Mouse (Mus musculus): ENCODE measurements around the gene Rab26.
A peak's percentile ranks its signal among the peaks of the same experiment; 100 is the strongest.

The Rab26 gene

DNA sequence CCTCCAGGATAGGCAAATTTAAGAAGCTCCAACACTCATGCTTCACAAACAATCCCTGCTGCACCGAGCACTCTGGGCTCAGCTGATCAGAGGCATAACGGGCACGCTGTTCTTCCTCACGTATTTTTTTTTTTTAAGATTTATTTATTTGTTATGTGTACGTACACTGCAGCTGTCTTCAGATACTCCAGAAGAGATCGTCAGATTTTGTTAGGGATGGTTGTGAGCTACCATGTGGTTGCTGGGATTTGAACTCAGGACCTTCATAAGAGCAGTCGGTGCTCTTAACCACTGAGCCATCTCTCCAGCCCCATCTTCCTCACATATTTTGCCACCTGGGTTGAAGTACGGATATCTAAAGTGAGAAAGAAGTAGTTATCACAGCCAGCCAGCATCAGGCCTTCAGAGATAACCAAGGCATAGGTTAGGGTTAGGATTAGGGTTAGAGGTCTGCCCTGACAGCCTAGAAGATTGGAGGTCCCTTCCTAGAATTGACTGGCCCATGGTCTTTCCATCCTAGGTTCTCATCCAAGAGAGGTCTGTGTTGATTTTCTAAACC, at the start of gene Rab26:
TSS of gene Rab26 (minus strand) at position 51 of the 559 bp plus-strand sequence.
- no peak for DNase-seq

DNA sequence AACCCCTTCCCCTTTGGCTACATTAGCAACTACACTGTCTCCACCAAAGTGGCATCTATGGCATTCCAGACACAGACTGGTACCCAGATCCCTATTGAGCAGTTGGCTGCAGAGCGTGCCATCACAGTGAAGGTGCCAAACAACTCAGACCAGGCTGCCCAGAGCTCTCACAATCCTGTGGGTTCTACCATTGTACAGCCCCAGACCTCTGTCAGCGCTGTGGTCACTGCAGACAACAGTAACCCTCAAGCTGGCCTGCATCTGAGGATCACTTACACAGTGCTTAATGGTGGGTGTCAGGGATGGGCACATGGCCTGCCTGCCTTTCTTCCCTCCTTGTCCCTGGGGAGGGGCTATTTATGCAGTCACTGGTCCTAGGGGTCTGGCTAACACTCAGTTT, 46.3 kb upstream of the Rab26 start:
- DNase-seq, result no peak

DNA sequence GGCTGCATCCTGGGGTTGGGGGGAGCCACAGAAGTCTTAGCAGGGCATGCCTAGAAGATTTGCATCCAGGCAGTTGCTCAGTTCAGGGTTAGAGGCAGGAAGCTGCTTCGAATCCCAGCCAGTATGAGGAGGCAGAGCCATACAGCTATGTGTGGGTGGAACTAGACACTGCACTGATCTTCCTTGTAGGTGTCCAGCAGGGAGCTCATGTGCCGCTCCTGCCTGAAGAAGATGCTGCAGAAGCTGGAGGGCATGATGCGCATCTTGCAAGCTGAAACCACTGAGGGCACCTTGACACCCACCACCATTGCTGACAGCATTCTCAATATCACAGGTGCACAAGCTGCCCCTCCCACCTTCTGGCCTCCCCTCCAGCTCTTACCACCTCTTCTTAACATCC, 45.5 kb upstream of the Rab26 start:
- no peak for DNase-seq

DNA sequence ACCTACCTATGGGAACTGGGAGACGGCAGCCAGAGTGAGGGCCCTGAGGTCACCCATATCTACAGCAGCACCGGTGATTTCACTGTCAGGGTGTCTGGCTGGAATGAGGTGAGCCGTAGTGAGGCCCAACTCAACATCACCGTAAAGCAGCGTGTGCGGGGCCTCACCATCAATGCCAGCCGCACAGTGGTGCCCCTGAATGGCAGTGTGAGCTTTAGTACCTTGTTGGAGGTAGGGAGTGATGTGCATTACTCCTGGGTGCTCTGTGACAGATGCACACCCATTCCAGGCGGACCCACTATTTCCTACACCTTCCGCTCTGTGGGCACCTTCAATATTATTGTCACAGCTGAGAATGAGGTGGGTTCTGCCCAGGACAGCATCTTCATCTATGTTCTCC, 39.8 kb upstream of the Rab26 start:
- no peak for DNase-seq

DNA sequence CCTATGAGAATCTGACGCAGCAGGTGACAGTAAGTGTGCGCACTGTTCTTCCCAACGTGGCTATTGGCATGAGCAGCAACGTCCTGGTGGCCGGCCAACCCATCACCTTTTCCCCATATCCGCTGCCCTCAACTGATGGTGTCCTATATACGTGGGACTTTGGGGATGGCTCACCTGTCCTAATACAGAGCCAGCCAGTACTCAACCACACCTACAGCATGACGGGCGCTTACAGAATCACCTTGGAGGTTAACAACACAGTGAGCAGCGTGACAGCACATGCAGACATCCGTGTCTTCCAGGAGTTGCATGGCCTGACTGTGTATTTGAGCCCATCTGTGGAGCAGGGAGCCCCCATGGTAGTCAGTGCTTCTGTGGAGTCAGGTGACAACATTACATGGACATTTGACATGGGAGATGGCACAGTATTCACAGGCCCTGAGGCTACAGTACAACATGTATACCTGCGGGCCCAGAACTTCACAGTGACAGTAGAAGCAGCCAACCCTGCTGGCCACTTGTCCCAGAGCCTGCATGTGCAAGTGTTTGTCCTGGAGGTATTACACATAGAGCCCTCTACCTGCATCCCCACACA, 38.7 kb upstream of the Rab26 start:
- DNase-seq, result no peak

DNA sequence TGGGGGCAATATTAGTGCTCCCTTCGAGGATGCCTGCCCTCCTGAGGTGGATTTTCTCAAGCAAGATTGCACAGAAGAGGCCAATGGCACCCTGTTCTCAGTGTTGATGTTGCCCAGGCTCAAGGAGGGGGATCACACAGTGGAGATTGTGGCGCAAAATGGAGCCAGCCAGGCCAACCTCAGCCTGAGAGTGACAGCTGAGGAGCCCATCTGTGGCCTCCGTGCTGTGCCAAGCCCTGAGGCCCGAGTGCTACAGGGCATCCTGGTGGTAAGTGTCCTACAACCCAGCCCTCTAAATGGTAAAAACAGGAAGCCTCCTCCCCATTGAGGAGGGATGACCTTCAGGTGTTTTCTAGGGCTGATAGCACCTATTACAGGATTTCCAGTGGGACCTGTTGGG, 35.8 kb upstream of the Rab26 start:
- no peak for DNase-seq

DNA sequence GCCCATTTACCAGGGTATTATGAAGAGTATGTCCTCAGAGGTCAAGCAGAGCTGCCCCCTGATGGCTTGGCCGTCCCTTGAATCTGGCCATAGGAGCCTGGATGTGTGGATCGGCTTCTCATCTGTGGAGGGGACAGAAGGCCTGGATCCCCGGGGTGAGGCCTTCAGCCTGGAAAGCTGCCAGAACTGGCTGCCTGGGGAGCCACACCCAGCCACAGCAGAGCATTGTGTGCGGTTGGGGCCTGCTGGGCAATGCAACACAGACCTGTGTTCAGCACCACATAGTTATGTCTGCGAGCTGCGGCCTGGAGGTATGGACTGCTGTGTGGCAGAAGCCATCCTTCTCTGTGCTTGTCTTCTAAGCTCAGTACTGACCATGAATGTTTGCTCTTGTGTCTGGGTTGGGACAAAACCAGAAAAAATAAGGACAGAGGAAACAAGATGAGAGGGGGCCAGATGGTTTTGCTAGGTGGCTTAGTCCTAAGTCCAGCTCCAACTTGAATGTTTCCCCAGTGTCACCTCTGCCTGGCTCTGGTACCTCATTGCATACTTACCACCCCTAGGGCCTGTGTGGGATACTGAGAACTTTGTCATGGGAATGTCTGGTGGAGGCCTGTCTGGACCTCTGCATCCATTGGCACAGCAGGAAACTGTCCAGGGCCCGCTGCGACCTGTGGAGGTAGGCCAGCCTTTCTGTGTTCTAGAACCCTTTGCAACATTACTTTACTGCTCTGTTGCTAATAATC, 33.2 kb upstream of the Rab26 start:
- no peak for DNase-seq

DNA sequence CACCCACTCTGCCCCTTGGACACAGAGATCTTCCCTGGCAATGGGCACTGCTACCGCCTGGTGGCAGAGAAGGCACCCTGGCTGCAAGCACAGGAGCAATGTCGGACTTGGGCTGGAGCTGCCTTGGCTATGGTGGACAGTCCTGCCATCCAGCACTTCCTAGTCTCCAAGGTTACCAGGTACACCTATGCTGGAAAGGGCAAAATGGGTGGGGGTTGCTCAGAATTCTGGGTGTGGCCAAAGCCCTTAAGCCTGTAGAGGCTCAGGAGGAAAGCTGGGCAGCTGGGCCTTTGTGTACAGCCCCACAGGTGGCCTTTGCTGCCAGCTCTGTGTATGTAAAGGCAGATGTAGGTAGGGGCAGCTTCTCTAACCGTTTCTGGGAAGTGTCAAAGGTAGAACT, 31.8 kb upstream of the Rab26 start:
- no peak for DNase-seq

DNA sequence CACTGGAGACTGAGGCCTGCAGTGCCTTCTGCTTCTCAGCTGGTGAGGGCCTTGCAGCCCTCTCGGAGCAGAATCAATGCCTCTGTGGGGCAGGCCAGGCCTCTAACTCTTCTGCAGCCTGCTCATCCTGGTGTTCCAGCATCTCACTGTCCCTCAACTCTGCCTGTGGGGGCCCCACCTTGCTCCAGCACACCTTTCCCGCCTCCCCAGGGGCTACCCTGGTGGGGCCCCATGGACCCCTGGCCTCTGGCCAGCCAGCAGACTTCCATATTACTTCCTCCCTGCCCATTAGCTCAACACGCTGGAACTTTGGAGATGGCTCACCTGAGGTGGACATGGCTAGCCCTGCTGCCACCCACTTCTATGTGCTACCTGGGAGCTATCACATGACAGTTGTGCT, 31.1 kb upstream of the Rab26 start:
- DNase-seq, result no peak

DNA sequence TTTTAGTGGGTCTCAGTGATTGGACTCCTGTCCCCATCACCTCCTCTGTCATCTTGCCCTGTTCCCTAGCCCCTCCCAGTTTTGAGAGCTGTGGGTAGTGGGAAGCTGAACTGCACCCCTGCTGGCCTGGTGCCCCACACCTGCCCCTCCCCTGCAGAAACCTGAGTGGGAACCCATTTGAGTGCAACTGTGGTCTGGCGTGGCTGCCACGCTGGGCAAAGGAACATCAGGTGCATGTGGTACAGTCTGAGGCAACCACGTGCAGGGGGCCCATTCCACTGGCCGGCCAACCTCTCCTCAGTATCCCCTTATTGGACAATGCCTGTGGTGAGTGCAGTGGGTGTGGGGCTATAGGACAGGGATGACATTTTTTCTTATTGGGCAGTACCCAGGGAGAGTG, 30.4 kb upstream of the Rab26 start:
- DNase-seq, result no peak

DNA sequence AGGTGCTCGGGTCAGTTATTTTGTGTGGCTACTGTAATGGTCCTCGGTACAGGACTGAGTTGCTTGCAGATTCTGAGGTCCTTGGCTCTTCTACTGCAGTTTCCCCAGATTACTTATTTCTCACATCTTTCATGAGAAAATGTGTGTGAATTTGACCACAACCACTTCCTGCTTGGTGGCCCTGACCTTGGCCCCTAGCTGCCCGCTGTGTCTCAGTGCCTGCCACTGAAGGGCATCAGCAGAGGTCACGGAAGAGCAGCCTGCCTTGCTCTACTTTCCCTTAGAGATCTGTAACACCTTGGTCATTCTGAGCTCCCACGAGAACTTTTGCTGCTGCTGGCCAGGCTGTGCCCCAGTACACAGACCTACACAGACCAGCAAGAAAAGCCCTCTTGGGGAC, 29.6 kb upstream of the Rab26 start:
- no peak for DNase-seq

DNA sequence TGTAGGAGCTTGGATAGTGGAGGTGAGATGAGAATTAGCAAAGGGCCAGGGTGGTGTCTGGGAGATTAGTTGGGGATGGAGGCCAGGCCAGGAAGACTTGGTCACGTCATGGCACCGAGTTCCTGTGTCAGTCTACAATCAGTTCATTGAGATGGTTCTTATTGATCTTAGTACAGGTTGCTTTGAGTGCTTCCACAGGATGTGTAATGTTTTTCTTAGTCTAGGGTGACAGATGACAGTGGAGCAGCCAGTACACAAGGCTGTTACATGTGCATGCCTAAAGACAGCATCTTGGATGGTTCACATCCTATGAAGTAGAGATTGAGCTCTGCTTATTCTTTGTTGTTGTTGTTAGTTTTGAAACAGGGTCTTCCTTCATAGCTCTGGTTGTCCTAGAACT, 27.6 kb upstream of the Rab26 start:
- DNase-seq, result no peak

DNA sequence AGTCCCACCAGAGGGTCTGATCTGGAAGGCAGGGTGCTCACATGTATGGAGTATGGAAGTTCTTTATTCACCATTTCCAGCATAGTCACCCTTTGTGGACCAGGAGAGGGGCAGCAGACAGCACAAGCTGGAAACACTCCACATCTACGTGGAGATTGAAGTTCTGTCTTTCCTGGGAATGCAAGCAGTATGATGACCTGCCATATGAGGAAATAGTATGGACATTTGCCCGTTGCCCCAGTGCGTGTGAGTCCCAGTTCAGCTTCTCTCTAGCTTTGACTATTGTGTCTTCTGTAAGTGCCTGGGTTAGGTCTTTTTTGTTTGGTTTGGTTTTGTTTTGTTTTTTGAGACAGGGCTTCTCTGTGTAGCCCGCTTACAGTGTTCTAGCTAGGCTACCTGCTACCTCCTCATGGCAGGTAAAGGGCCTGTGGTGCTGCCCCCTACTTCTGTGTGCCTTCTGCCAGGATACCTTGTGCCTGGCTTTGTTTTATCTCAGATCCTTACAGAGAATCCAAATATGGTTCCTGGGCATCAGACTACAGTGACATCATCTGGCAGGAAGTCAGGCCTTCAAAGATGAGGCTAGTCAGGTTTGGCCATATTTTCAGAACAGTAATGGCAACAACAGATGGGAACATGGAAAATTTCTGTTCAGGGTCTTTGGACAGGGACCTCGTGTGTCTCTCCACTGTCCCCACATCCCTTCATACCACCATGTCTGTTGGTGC, 26.5 kb upstream of the Rab26 start:
- DNase-seq, result no peak

DNA sequence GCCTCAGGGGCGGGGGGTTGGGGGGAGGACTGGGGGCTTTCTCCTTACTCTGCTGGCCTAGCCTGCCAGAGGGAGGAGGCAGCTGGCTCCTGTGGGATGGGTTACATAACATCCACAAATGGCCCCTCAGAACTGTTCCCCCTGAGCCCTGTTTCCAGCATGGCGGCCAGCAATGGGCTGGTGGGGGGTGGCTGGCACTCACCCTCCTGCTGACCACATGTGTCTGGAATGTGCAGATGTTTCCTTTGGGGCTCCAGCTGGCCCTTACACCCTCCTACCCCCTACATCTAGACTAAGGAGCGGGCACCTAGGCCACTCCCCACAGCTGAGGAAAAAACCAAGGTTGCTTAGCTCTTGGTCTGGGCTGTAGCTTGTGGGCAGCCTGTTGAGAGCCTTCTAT, 25.1 kb upstream of the Rab26 start:
- DNase-seq, result no peak

DNA sequence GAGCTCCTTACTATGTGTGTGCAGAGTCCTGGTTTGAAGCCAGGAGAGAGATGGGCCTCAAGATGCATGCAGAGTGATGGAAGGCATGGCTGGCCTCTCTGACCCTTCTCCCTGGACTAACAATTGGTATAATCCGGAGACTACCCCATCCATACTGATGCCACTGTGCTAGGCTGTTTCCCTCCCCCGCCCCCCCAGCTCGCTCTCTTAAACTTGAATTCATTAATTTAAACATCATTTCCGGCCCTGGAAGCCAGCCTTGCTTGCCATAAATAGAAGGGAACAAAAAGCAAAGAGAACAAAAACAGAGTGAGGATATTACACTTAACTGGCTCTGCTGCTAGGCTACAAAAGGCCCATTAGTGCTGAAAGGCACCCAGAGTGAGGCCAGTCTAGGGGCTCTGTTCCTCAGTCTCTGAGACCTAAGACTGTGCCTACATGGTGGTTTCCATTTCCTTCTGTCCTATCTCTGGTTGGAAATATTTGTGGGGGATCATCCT, 24.6 kb upstream of the Rab26 start:
- DNase-seq, result no peak

DNA sequence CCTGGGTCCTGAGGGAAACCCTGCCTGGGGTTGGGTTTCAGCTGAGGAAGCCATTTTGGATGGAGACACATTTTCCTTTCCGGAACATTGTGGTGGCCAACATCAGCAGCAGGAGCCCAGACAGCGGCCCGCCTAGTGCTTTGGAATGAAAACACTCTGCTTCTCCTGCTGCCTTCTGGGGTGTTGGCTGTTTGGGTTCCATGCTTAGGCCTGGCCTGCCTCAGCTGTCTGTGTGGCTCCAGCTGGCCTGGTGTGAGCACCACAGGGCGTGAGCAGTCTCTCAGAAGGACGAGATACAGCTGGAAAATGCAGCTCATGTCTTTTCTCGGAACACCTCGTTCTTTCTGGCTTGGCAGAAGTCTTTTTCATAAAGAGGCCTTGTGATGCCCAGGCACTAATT, 23.1 kb upstream of the Rab26 start:
- DNase-seq, result no peak

DNA sequence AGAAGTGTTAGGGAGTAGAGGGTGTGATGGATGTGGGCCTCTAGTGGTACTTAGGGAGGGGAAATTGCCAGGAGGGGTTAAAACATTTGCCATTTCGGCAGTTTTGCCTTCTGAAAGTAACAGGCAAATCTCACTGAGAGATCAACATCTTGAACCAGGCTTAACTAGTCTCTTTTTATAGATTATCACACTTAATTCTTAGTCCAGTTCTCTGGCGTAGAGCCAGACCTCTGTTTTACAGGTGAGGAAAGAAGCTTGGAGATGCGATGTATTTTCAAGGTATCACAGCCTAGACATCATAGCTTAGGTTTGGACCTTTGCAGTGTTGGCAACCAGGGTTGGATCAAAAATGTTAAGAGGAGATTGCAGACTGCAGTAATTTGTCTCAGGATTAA, 17.0 kb upstream of the Rab26 start:
- peak; percentile 2 for DNase-seq

DNA sequence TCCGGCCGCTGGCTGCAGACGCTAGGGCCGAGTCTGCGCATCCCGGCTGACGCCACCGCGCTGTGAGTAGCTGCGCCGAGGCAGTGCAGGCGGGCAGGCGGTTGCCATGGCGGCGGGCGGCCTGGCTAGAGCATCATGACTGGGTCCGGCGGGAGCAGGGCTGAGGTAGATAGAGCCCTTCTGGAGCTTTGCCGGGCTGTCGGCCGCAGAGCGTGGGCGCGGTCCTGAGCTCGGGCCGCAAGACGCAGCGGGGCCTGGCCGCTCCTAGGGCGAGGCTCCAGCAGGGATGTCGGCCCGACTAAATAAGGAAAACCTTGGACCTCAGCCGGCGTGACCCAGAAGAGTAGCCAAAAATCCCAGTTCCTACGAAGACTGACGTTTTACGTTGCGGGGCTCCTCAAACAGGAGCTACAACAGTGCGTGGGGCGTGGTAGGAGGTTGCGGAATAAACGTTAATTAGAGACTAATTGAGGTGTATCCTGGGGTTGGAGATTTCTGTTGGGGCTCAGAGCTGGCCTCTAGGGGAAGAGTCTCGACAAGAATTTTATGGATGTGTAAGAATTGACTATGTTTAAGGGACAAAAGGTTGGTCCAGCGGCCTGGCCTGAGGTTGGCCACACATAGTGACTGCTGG, 16.5 kb upstream of the Rab26 start:
- DNase-seq, result no peak

DNA sequence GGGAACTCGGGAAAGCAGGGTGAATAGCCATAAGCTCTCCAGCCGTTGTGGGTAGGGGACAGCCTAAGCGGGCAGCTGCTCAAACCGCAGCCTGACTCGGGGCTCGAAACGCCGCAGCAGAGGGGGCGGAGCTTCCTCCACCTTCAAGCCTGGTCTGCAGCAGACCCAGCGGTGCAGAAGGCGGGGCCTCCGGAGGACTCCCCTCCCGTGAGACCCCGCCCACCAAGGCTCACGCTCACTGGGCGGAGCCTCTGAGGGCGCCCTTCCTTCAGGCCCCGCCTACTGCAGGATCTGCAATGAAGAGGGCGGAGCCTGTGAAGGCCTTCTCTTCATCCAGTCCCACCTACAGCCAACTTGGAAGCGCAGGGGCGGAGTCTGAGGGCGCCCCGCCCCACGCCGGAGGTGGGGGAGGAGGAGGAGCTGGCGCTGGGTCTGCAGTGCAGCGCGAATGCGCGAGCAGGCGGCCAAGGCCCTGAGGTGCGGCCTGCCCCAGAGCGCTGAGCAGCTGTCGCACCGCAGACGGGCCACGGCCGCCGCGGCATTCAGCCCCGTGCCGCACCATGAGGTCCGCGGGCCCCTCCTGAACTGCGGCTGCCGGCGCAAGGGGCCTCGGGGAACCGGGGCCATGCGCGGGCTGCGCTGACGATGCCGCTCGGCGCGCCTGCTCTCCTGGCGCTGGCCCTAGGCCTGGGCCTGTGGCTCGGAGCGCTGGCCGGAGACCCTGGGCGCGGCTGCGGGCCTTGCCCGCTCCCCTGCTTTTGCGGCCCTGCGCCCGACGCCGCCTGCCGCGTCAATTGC, 15.8 kb upstream of the Rab26 start, which contains the start of gene Pkd1:
TSS of gene Pkd1 (plus strand) at position 217 of the 798 bp plus-strand sequence.
- DNase-seq, result peak; percentile 99

DNA sequence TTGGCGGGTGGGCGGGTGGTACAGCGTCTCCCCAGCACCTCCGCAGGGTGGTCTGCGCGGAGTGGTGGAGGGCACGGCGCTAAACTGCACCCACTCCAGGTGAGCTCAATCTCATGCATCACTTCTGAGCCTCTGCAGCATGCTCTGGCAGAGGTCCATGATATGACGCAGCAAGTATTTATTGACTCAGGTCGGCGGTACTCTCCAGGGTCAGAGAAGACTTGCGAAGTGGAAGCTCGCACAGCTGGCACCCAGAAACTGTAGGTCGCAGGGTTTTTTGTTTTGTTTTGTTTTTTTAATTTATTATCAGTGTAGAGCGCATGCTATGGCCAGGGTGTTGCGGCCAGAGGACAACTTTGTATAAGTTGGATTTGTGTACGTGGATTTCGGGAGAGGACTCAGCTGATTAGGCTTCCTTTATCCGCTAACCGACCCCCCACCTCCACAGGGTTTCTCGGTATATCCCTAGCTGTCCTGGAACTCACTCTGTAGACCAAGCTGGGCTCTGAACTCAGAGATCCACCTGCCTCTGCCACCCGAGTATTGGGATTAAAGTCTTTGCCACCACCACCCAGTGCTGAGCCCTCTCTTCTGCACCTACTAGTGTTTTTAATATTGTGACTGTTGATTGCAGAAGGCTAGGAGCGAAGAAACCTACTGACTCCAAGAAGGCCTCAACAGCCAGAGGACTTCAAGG, 15.1 kb upstream of the Rab26 start:
- DNase-seq, result no peak

DNA sequence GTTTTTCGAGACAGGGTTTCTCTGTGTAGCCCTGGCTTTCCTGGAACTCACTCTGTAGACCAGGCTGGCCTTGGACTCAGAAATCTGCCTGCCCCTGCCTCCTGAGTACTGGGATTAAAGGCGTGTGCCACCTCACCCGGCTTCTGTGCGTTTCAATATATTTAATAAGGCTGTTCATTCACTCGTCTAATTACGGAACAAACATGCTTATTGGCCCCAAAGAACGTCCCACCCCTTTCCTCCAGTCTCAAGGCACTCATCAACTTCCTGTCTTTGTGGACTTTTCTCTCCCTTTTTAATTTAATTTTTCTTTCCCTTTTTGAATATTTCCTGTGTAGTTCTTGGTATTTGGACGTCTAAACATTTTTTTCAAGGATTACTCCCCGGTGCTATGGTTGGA, 14.4 kb upstream of the Rab26 start:
- no peak for DNase-seq

DNA sequence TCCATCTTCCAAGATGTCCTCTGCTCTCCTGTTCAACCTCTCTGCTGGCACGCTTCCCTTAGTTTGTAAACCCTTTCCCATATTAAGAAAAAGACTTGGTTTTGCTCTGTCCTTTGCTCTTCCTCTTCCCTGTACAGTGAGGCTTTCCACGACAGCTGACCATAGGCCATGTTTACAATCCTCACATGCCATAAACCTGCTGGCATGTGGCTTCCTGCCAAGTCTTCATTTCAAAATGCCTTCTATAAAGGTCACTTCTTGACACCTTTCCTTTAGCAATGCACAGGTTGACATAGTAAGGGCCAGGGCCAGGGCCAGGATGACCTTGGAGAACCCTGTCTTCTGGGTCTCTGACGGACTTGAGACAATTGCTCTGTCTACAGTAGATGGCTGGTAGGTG, 12.2 kb upstream of the Rab26 start:
- DNase-seq, result no peak

Data from right cerebral cortex, postnatal 25 days (tissue).